Mouse (Mus musculus): ENCODE measurements at regions not wholly inside any gene's neighbourhood (a gene's known extent, or its start where the extent isn't known, plus 50 kb on each side); places are given as distances from the start of the nearest gene placed in this dataset.

DNA sequence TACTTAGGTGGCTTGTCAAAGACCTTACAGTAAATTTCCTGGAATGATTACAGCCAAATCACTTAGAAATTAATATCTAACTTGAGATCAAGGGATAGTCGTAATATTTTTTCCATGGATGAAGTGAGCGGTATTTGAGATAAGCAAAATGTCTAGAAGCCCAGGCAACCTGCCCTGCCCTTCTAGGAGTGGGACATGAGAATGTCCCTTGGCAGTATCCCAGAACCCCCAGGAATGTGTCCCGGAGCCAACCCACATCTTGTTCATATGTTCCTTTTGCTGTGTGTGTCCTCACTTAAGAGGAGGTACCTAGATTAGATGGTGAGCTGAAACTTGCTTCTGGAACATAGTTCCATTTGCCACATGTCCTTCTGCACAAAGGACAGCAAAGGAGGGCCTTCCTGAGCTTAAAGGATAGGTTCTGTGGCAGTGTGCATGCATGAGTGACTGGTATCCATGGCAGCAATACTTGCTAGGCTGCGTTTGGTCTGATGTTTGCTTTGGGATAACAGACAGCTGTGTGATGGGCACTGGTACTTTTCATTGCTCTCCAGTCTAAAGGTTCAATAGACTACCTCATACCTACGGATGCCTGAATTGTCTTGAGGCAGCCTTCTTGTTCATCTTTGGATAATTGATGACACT, 231.0 kb upstream of the Krr1 start:
- DNase-seq (ENCODE audit: low spot score in 2 of 2) = no peak

DNA sequence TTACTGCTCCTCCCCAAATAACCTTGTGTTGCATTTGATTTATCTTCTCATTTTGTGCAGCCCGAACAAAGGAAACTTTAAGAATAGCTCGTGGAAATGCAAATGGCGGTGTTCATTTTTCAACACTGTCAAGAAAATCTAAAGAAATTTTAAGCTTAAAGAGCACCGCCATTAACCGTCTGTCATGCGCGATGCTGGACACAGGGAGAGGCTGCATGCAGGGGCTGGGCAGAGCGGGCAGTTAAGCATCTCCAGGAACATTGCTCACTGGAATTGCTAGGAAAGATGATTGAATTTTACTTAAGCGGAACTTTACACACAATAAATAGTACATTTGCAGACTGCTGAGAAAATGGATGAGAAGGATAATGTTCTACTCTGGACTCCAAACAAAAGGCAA, 229.2 kb upstream of the Krr1 start:
- DNase-seq (ENCODE audit: low spot score in 2 of 2) = no peak

DNA sequence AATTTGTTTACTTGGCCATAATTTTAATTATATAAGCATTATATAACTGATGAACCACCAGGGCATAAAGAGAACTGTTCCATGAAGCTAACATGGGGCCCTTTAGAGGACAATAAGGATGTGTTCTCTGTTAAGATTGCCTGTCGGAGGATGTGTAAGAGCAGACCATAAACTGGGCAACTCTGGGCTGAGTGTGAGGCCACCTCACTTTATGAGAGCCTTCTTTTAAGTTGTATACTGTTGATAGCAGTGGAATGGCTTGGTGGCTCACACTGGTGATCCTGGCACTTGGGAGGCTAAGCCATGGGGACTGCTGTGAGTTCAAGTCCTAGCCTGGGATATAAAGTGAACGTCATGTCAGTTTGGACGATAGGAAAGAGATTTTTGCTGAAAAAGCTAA, 227.3 kb upstream of the Krr1 start:
- DNase-seq (ENCODE audit: low spot score in 2 of 2) = no peak

DNA sequence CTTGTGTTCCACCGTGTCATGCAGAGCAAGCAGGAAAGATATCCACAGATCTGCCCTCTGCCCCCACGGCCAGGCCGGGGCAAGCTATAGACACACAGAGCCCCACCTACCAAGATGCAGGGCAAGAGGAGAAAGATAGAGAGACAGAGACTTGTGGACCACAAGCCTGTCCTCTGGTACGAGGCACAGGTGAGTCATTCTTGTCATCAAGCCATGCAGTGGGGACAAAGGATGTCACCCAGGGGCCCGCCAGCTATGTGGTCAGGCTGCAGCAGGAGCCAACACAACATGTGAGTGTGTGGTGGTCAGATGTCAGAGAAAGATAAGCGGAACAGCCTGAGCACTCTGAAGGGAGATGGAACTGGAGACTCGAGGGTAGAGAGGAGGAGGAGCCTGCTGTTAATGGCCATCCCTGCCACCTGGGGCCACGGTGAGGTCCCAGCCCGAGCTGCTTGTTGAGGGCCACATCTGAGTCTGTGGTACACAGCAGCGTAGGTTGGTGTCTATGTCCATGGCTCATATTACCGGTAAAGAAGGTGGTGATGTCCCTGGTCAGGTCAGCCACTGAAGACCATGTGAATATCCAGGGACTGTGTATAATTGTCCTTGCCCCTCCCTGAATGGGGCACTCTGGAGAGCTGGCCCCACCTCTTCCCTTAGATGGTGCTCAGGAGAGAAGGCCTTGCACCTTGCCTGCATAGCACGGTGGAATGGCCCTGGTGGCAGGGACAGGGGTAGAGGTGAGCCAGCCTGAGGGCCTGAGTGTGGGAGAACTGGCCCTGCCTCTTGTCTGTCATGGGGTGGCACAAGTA, 226.2 kb upstream of the Krr1 start:
- DNase-seq (ENCODE audit: low spot score in 2 of 2) = no peak

DNA sequence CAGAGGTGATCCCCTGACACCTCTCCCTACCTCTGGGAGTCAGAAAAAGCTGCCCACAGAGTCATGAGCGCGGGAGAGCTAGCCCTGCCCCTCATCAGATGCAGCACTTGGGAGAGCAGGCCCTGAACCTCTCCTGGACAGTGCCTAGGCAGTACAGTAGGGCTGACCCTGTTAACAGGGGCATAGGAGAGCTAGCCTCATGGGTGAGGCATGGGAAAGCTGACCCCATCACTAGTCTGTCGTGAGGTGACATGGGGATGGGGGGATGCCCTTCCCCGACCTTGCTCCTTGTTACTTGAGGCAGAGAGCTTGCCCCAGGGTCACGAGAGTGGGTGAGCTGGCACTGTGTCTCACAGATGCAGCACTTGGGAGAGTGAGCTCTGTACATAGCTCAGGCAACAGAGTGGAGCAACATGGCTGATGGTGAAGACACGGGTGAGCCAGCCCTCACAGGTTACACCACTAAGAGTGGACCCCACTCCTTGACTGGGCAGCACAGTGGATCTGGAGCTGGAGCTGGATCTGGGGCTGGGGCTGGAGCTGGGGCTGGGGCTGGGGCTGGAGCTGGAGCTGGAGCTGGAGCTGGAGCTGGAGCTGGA, 225.5 kb upstream of the Krr1 start:
- DNase-seq (ENCODE audit: low spot score in 2 of 2) = no peak

DNA sequence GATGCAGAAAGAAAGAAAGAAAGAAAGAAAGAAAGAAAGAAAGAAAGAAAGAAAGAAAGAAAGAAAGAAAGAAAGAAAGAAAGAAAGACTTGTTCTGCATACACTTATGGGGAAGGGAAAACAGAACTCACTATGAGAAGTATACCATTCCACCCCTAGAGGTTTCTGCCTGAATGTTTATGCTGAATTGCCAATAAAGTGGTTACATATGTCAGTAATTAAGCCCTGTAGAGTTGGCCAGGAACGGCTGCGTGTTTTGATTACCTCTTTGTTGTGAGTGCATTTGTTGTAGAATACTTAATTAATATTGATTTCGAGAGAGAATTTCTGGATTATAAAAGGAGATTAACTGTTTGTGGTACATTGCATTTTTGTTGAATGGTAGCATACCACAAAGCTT, 224.0 kb upstream of the Krr1 start:
- DNase-seq (ENCODE audit: low spot score in 2 of 2) = no peak

DNA sequence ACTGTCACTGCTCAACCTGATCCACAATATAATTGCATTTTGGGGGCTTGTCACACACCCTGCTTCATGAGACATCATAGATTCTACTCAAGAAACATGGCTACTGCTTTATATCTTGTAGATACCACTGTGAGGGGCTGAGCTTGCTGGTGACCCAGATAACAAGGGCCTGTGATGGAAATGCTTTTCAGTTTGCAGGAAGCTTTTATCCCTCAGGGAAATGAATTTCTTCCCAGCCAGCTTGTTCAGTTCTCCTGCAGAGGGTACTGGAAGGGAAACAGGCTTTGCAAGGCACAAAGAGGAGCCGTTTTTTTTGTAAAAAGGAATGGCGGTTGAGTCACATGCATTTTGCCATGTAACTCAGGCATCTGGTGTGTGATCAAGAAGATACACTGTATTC, 218.8 kb upstream of the Krr1 start:
- DNase-seq (ENCODE audit: low spot score in 2 of 2) = no peak

DNA sequence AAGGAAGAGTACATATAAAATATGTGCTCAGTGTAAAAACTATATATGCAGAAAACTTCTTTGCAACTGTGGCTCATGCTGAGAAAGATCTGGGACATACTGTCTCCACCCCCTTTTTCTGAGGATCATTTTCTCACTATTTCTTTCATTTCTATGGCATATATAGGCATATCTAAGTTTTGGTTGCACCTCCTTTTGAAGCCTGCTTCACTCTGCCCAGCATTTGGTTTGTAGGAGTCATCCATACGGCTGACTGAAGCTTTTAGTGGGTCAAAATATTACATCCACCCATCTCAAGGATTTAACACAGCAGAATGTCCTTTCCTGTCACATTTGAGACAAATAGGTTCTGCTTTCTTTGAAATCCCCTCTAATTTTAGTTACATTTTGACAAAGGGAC, 216.5 kb upstream of the Krr1 start:
- DNase-seq (ENCODE audit: low spot score in 2 of 2) = no peak

DNA sequence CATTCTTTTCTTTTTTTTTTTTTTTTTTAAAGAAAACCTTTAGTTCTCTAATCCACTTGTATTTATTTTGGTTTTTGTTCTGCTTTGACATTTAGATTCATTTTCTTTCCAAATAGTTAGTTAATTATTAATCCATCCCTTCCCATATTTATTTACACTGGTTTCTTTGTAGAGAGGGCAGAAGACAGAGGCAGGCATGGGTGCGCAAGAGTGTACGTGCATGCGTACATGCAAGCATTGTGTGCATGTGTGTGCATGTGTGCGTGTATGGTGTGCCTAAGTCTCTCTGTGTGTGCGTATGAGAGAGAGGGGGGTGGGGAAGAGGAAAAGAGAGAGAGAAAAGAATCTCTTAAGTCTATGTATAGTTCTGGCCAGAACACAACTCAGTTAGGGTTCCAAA, 215.9 kb upstream of the Krr1 start:
- DNase-seq (ENCODE audit: low spot score in 2 of 2) = no peak

DNA sequence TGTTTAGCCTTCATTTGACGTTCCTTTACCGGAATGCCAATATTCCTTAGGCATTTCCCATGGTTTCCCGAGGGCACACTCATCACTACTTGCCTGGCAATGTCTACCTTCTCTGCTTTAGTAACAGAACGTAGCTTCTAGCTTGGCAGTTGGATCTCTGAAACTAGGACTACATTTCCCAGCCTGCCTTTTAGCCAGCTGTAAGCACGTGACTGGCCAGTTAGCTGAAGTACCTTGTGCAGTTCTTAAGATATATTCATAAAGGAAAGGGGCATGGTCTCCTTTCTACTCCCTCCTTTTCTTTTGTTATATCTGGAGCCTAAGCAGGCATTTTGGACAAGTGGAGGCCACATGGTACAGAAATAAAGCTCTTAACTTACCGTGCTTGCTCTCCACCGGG, 214.8 kb upstream of the Krr1 start:
- no peak for DNase-seq (ENCODE audit: low spot score in 2 of 2)

DNA sequence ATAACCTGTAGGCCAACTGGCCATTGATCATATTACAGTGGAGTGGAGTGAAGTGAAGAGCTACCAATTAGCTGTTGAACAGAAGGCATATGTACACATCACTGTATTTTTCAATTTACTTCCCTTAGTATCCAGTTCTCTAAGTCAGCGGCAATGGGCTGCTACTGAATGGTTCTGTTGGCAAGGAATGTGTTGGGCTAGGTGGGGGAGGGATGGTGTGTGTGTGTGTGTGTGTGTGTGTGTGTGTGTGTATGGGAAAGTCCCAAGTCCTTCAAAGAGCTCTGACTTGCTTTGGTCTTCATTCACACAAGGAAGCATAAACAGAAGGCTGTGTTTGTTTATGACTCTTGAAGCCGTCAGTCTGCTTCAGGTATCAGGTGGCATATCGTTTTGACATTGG, 213.0 kb upstream of the Krr1 start:
- no peak for DNase-seq (ENCODE audit: low spot score in 2 of 2)

DNA sequence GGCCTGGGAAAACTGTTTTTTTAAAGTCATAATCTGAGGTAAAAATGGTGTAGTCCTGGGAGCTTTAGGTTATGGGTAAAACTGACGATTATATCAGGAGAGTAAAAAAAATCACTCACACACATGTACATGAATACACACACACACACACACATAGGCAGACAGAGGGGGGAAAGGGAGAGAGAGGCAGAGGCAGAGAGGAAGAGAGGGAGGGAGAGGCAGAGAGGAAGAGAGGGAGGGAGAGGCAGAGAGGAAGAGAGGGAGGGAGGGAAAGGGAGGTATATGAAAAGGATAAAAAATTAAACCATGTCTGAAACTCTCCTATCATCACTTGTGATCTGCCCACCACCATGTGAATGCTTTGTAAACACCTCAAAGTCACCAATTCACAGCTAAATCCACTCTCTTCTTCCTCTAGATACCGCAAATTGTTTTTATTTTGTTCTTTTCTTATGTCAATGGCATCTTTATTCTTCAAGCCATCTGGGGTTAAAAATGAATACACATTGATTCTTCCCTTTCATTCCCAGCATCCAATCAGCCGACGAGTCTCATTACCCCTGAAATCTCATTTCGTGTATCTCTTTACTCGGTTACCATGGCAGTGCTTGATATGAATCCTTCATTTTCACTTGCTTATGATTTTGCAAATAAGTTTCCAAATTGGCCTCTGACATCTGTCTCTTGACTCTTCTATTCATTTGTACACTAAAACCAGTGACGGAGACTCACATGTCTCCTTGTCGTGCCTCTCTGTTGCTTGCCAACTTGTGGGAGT, 209.5 kb upstream of the Krr1 start:
- DNase-seq (ENCODE audit: low spot score in 2 of 2) = no peak

DNA sequence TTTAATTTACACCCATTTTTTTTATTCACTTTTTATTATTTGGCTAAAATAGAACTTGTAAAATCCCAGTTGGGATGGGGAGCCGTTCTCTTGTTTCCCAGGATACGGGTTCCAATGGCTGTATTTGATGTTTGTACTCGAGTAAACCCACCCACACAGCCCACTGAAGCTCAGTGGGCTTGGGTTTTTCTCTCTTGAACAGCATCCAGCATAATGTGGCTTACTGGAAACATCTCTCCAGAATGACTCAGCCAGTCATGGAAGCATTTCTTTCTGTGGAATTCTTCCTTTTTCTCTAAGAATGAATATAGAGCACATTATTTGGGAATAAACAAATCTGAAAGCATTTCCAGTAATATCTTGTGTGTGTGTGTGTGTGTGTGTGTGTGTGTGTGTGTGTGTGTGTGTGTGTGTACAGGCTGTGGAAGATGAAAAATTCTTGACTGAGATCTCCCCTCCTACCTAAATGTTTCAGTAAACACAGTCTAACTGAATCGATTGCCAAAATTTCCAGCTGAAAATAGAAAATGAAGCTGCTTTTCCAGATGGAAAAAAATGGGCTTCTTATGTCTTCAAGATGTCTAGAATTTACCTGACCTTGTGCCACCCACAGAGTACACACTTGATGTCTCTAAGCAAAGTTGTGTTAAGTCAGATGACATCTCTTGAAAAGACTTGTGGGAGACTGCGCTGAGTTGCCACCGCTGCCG, 205.3 kb upstream of the Krr1 start:
- no peak for DNase-seq (ENCODE audit: low spot score in 2 of 2)

DNA sequence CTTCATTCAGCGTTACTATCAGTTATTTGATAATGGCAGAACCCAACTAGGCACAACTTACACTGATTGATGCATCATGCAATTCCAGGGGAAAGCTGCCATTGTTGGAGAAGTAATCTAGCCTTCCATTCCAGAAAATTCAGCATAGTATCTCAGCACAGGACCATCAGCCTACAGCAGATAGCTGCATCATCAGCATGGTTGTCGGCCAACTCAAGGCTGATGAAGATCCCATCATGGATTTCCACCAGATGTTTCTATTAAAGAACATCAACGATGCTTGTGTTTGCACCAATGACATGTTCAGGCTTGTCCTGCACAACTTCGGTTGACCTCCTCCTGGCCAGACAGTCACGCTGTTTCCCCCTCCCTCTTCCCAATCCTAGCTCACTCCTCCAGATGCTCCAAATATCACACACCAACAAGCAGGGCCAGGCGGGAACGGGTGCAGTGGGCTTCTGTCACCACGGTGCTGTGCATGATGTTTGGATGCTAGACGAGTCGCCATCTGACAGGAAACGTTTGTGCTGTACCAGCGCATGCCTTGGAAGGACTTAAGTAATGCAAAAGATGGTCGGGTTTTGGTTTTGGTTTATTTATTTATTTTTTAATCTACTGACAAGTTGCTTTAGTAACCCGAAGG, 204.5 kb upstream of the Krr1 start:
- no peak for DNase-seq (ENCODE audit: low spot score in 2 of 2)

DNA sequence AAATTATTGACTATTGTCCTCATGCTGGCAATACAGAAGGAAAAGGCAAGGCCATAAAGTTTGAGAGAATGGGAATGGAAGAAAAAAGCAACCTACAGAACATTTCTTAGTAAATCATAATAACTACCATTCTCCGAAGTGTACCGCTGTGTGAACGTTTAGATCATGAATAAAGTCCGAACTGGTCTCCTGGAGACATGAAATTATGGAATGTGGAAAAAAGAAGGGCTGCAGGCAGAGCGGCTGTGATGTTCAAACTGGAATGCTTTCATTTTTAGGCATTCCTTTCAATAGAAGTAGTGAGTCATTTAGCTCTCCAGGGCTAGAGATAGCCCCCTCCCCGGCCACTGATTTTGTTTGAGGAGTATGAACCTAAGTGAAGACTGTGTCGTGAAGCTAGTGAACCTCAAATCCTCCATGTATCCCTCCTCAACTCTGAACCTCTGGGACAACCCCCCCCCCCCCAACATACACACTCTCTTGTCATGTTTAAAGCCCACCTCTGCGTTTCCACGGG, 202.9 kb upstream of the Krr1 start:
- no peak for DNase-seq (ENCODE audit: low spot score in 2 of 2)

DNA sequence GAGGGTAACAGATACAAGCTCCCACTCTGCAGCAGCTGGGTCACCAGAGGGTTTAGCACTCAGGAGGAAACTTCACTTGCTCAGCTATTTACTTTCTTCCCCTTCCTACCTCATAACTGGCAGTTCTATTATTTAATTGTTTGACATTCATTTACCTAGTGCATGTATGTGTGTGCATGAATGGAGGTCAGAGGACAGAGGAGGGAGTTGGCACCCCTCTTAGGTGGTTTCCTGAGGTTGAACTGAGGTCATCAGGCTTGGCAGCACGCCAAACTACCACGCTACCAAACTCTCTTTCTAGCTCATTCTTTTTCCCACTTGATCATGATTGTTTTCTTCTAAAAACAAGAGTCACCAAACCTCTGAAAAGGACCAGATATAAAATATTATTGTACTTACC, 202.4 kb upstream of the Krr1 start:
- DNase-seq (ENCODE audit: low spot score in 2 of 2) = no peak

DNA sequence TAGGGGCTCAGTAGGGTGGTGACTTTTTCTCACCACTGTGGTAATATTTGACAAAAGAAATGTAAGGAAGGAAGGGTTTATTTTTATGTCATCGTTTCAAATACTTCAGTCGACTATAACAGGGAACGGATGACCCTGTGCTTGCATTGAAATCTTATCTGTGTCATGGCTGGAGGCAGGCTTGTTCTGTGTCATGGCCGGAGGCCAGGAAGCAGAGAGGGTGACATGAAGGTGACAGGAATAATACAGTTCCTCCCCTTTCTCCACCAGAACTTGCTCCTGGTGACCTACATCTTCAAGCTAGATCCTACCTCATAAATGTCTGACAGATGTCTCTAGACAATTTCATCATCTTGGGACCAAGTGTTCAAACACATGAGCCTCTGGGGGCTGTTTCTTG, 201.5 kb upstream of the Krr1 start:
- no peak for DNase-seq (ENCODE audit: low spot score in 2 of 2)

DNA sequence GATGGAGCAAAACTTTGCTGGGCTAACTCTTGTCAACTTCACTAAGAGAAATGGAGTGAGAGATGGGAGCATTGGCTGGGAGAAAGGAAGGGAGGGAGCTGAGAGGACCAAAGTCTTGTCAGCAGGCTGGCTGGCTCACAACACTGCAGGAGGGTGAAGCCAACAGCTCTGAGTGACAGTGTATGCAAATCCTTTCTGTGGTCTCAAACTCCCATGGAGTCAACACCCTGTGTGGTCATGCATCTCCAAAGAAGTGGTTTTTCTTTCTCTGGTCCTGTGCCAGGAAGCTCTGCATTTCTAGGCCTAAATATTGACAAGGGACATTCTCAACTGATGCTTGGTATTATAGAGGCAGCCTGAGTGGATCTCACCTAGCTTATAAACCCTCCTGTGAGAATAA, 194.9 kb upstream of the Krr1 start:
- DNase-seq (ENCODE audit: low spot score in 2 of 2) = no peak

DNA sequence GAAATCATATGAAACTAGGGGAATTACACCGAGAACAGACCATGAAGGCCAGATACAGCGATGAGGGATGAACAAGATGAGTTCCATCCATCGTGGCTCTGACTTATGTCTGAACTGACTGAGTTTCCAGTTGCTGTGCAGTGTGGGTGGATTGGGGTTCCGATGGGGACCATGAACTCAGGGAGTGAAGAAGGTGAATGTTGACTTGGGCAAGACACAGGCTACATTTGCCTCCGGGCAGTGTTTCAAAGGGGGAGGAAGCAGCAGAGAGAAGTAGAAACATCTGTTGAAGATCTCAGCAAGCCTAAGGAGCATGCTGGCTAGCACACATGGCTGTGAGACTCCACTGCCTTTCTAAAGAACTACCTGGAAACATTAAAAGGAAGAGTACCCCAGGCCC, 194.4 kb upstream of the Krr1 start:
- no peak for DNase-seq (ENCODE audit: low spot score in 2 of 2)

DNA sequence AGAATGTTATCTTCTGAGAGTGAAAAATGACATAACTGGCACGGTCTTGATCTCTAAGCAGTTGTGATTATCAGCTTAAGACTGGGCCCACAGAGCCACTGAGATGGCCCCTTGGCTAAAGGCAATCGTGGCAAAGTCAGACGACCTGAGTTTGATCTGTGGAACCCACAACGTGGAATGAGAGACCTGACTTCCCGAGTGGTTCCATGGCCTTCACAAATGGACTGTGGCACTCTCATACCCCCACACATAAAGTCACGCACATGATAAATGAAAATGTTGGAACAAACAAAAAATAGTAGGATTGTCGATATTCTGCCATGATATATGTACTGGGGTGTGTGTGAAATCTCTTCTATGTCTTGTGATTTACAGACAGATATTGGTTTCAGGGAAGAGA, 192.5 kb upstream of the Krr1 start:
- DNase-seq (ENCODE audit: low spot score in 2 of 2) = no peak

DNA sequence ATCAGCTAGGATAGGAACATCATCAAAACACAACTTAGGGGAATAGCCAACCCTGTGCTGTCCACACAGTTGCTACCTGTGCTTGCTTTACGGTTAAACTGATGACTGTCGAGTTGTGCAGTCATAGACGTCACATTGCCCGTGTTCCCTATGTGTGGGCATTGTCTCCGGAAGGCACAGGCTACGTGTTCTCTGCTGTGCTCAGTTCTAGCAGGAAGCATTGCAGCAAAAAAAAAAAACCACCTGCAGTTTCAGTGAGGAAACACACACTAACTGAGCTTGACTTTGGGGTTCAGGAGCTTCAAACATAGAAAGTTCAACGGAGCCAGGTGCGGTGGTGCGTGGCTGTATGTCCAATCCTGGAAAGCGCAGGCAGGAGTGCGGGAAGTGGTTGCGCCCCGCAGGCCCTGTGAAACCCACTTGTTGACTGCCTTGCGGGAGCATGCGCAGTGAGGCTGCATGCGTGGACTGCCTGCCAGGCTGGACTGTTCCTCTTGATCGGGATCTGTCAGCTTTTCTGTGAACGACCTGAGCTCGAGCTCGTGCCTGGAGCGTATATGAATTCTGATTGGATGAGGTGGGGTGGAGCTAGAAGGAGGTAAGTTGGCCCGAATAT, 190.2 kb upstream of the Krr1 start:
- DNase-seq (ENCODE audit: low spot score in 2 of 2) = no peak
